Mouse (Mus musculus) gastrocnemius, adult 18-20 months (tissue): ENCODE measurements around the gene Fubp1. TPM values are rescaled to one million over a fixed set of nuclear protein-coding genes. Genes with fewer than 3 reads are reported as not detected.

Experiments used
- DNase-seq: peaks from one replicate; pipeline ENCODE4 v3.0.0; 2021; ENCODE audit warnings: low spot score
- long read RNA-seq, 2 experiments: library from polyadenylated mRNA; stranded (forward); transcript quantifications; one replicate each; pipeline ENCODE4 v2.0.0; 2021
- total RNA-seq, 2 experiments: library from RNA; stranded (reverse); gene quantifications; 2 replicates each; pipeline ENCODE4 v1.2.3; 2021

Gene Fubp1
- total RNA-seq: 10 to 100 TPM; 21.6 to 31.6 TPM
- long read RNA-seq, experiment 1, full-length matches to known transcripts: 6 of 12 reads
- long read RNA-seq, experiment 1, partial matches to known transcripts: 1 of 12 reads
- long read RNA-seq, experiment 1, other reads (novel, unspliced or antisense): 5 of 12 reads
- long read RNA-seq, experiment 2, full-length matches to known transcripts: 5 of 16 reads
- long read RNA-seq, experiment 2, partial matches to known transcripts: 4 of 16 reads
- long read RNA-seq, experiment 2, other reads (novel, unspliced or antisense): 7 of 16 reads

GRCm38 (mm10) chr3:152209967-152210634 lies at the start of gene Fubp1, which contains the start of gene Dnajb4:
Gene Fubp1 (plus strand): TSS chr3:152210422.
Gene Dnajb4 (minus strand): TSS chr3:152210302.
- peak; percentile 100 for DNase-seq

DNA sequence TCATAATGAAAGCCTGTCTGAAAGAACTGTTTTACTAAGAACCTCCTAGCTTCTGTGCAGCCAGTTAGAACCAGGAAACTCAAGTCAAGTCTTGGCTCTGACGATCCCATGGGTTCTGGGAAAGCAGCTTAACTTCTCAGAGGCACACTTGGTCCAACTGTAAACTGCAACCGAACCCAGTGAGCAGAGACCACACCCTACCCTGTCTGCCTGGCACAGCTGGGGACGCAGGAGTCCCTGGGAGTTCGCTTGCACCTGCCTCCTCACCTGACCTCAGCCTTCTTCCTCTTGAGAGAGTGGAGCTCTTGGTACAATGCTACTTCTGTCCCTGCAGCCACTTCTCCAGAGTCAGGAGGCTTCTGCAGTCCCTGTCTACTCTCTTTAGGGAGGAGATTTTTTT lies 49.6 kb upstream of the Fubp1 start:
- no peak for DNase-seq

GRCm38 (mm10) chr3:152163320-152163719 lies 46.9 kb upstream of the Fubp1 start:
- DNase-seq: no peak

GRCm38 (mm10) chr3:152165014-152165350 lies 45.2 kb upstream of the Fubp1 start:
- no peak for DNase-seq

GRCm38 (mm10) chr3:152165351-152166098 lies 44.7 kb upstream of the Fubp1 start:
- DNase-seq: no peak

DNA sequence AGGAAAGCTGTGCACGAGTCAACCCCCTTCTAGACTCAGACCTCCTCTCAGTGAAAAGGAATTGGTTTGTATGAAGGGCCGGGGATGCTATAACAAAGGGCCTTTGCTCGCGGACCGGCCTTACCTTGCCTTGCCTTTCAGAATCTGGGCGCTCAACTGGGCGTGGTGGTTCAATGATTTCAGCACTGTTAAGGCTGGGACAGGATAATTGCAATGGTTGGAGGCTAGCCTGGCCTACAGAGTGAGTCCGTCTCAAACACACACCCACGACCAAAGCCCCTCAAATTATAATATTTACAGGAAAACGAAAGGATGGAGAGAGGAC lies 44.2 kb upstream of the Fubp1 start, which contains the start of gene Gipc2:
Gene Gipc2, minus strand, starts transcription at position 132 of the 325 bp plus-strand sequence.
- DNase-seq: no peak

DNA sequence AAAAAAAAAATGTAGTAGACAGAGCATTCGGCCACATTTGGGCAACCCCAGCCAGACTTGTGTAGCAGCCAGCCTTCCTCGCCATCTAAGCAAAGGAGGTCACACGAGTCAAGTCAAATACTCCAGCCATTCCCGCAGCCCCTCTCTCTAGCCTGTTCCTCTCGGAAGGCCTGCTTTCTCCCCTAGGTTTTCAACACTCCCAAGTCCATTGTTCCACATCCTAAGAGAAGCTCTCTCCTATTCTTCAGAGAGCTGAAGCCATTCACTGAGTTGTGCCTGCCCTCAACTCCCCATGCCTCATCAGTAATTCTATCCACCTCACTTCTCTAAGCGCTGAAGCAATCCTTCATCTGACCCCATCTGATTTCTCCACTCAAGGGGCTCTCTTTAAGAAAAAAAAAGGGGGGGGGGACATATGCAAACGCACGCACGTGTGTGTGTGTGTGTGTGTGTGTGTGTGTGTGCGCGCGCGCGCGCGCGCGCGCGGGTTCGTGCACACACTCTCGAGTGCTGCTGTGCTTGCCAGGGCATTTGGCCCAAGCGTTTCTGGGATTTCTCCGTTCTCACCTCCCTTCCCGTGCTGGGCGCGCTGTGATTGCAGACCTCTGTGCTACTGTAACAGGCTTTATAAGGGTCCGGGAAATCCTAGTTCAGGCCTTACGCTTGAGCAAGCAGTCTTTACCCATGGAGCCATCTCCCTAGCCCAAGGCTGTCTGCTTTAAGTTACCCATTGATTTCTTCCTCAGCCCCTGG lies 43.3 kb upstream of the Fubp1 start:
- DNase-seq: no peak

DNA sequence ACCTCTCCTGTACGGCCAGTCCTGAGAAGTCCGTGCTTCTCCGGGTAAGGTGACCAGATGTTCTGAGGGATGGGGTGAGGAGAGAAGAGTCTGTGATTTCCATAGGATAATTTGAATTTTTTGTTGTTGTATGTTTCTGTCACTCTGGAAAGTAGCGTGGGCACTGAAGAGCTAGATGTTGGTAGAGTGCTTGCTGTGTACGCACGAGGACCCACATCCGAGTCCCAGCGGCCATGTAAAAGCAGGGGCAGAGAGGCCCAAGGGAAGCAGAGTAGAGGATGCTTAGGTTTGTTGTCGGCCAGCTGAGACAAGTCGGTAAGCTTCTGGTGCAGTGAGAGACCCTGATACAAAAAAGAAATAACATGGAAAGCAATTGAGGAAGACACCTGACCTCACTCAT lies 42.2 kb upstream of the Fubp1 start:
- no peak for DNase-seq

GRCm38 (mm10) chr3:152170407-152170806 lies 39.8 kb upstream of the Fubp1 start:
- no peak for DNase-seq

DNA sequence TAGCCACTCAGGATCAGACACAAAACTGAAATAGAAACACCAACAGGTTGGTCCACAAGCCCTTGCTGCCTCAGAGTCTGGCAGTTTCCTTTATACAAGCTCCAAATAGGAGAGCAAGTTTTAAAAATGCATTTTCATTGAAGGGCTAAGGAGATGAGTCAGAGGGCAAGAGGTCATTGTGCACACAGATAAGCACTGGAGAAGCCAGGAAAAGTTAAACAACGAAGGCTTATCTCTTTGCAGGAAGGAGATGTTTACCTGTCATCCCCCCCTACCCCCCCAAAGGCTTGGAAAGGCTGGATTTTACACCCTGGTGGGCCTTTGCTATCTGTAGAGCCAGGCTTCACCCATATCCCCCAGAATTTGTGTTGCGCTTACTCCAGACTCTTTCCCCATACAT lies 39.0 kb upstream of the Fubp1 start:
- no peak for DNase-seq

DNA sequence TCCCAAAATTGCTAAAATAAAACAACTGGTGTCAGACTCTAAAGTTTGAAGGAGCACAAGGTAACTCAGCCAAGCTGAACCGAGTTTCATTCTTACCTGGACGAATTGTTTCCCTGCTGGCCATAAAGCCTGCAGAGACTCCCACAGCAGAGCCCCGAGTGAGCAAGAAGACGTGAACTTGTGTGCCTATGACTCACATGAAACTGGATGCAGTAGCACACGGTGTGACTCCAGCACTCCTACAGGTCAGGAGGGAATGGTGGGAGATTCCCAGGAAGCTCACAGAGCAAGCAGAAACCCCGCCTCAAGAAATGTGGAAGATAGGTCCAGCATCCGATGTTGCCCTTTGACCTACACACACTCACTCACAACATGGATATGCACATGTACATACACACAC lies 38.4 kb upstream of the Fubp1 start:
- no peak for DNase-seq

DNA sequence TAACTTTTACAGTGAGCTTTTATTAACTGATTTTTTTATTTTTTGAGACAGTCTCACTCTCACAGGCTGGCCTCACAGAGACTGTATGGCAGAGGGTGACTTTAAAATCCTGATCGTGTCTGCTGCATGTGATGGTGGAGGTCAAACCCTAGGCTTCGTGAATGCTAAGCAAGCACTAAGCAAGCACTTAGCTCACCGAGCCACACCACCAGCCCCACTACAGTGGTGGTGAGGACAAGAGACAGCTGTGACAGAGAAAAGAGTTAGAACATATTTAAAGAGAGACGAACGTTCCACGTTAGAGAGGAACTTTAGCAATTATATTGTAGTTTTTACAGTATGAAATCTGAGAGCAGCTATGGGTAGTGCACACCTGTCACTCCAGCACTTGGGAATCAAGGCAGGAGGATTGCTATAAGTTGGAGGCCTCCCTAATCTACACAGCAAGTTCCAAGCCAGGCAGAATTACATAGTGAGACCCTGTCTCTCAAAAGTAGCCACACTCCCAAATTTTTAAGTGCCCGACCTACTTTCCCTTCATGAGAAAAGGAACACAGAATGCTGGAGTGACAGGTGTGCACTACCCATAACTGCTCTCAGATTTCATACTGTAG lies 37.8 kb upstream of the Fubp1 start:
- DNase-seq: no peak

- DNase-seq: no peak
Measured at GRCm38 (mm10) chr3:152178816-152179215, 31.4 kb upstream of the Fubp1 start.

DNA sequence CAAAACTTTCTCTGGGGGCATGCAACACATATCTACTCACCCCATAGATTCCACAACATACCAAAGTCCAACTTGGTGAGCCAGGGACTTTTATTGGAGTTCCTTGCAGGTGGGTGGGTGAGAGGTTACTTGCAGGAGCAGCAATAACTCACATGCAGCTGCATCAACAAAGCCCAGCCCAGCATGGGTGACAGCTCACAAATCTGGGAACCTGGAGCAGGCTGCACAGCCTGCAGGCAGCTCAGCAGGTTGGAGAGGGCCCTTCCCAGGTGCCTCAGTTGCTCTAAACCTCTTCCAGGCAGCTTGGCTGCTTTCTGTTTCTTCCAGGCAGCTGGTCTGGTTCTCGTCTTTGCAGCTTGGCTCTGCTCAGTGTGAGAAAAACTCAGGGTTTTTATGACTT lies 30.9 kb upstream of the Fubp1 start:
- DNase-seq: no peak

GRCm38 (mm10) chr3:152180624-152181023 lies 29.6 kb upstream of the Fubp1 start:
- DNase-seq: no peak

- DNase-seq: no peak
Measured at GRCm38 (mm10) chr3:152183522-152183921, 26.7 kb upstream of the Fubp1 start.

- peak; percentile 13 for DNase-seq
Measured at GRCm38 (mm10) chr3:152186106-152186505, 24.1 kb upstream of the Fubp1 start.

- no peak for DNase-seq
Measured at GRCm38 (mm10) chr3:152189306-152189705, 20.9 kb upstream of the Fubp1 start.

GRCm38 (mm10) chr3:152190679-152191477 lies 19.3 kb upstream of the Fubp1 start:
- DNase-seq: no peak

GRCm38 (mm10) chr3:152191791-152192237 lies 18.4 kb upstream of the Fubp1 start:
- DNase-seq: peak; percentile 53
